Mouse (Mus musculus): ENCODE data around the gene Atrn.

The Atrn gene

DNA sequence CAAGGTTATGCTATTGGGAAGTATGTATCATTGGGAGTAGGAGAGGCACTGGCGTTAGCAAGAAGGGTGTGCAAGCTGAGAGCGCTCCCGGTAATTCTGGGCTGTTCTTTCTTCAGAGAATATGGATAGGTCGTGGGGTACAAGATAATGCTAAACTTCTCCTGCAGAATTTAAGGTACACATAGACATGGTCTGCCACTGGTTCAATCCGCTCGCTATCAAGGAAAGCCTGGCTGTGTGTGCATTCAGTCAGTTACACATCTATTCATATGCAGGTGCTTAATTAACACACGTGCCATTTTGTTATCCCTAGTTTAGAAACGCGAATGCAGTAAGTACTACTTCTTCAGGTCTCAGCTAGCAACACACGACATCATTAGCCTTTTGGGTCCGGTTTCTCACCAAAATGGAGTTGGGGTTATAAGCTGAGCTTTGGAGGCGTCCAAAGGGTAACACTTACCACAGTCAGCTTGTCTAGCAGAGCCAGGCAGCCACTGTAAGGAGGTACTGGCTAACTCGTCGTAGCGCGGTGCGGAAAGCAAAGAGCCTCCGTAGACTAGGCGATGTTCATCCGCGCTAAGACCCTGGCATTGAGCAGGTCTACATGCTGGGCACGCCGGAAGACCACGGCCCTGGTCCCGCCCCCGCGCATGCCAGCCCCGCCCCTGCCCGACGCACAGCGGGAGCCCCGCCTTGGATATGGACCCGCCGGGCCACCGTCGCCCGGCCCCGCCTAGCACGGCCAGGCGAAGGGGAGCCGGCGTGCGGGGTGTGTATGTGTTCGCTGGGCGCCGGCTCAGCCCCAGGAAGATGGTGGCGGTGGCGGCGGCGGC lies at the start of gene Atrn, which contains the start of gene 4930402H24Rik:
Gene Atrn (plus strand): TSS at position 745 of the 833 bp plus-strand sequence.
Gene 4930402H24Rik (minus strand): TSS at position 656 of the 833 bp plus-strand sequence.
- DNase-seq (ENCODE audit: low read depth) = peak; percentile 94

DNA sequence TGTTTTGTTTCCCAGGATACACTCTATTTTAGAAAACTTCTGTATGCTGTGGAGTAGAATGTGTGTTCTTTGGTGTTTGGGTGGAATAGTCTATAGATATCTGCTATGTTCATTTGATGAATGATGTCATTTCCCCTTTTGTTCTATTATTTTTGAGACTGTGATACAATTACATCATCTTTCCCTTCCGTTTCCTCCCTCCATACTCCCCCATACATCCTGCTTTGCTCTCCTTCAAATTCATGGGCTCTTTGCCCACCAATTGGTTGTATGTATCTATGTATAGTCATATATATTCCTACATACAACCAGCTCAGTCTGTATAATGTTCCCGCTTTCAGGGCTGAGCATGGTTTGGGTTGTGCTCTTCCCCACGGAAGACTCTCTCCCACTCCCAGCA lies 44.2 kb upstream of the Atrn start:
- no peak for DNase-seq (ENCODE audit: low read depth)

- DNase-seq (ENCODE audit: low read depth) = no peak
Measured at GRCm38 (mm10) chr2:130870916-130871315, 35.4 kb upstream of the Atrn start.

- DNase-seq (ENCODE audit: low read depth) = no peak
Measured at GRCm38 (mm10) chr2:130877376-130877775, 28.9 kb upstream of the Atrn start.

DNA sequence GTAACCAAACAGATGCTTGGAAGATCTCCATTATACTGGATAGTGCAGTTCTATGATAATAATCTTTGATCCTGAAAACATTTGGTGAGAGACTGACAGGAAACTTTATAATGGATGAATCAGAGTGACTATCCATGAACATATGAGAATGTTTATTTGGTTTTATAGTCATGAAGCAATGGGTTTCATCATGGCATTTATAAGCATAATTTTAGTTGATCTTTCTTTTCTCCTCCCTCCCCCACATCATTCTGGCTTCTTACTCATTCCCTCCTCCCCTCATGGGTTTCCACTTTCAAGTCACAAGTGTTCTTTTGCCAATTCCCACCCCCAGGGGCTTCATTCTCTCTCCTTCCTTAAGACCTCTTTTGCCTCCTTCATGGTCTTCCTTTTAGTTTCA lies 19.3 kb upstream of the Atrn start:
- peak; percentile 75 for DNase-seq (ENCODE audit: low read depth)

GRCm38 (mm10) chr2:130887456-130887855 lies 18.8 kb upstream of the Atrn start:
- DNase-seq (ENCODE audit: low read depth) = no peak

- no peak for DNase-seq (ENCODE audit: low read depth)
Measured at GRCm38 (mm10) chr2:130896944-130897343, 9.4 kb upstream of the Atrn start.

GRCm38 (mm10) chr2:130897856-130898255 lies 8.4 kb upstream of the Atrn start:
- DNase-seq (ENCODE audit: low read depth) = no peak

DNA sequence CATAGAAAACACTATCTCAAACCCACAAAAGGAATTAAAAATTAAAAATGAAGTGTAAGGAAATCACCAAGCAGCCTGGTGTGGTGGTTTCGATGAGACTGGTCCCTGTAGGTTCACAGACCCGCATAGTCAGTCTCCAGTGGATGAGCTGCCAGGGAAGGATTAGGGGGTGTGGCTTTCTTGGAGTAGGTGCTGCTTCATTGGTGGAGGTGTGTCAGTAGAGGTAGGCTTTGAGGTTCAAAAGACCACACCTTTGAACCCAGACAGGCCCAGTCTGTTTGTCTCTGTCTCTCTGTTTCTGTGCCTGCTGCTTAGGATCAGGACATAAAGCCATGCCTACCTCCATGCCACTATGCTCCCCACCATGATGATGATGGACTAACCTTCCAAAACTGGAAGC lies 7.5 kb upstream of the Atrn start:
- no peak for DNase-seq (ENCODE audit: low read depth)

DNA sequence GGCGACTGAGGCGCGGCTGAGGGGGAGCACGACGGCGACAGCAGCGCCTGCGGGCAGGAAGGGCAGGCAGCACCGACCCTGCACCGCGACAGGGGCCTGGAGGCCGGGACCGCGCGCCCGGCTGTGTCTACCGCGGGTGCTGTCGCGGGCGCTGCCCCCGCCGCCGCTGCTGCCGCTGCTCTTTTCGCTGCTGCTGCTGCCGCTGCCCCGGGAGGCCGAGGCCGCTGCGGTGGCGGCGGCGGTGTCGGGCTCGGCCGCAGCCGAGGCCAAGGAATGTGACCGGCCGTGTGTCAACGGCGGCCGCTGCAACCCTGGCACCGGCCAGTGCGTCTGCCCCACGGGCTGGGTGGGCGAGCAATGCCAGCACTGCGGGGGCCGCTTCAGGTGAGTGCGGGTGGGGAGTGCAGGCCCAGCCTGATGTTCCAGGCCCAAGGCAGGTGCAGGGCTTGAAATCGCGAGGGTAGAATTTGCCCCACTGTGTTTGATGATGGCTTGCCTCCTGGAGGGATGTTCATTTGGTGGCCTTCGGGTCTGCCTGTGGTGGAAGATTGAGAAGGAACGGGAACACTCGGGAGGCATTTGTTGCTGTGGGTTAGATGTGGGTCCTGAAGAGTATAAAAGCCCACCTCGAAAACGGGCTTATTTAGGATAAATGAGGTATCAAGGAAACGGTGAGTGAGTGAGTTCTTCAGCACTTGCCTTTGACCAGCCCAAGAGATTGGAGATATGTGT lies 455 bp downstream of the Atrn start:
- peak; percentile 35 for DNase-seq (ENCODE audit: low read depth)

DNA sequence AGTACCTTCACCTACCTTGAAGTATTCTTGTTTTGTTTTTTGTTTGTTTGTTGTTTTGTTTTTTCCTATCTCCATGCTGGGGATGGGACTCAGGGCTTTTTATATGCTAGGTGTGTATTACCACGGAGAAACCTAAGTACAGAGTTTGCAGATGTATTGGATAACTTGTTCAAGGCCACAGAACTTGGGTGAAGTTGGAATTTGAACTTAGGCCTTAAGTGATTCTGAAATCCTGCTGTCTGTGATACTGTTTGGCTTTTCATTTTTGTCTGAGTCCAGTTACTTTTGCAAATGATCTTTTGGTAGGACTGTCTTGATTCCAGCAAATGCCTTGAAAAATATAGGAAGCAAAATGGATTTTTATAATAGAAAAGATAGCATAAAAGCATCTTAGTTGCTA lies 5.4 kb downstream of the Atrn start:
- DNase-seq (ENCODE audit: low read depth) = no peak

GRCm38 (mm10) chr2:130914873-130915272 lies 8.6 kb downstream of the Atrn start:
- no peak for DNase-seq (ENCODE audit: low read depth)

DNA sequence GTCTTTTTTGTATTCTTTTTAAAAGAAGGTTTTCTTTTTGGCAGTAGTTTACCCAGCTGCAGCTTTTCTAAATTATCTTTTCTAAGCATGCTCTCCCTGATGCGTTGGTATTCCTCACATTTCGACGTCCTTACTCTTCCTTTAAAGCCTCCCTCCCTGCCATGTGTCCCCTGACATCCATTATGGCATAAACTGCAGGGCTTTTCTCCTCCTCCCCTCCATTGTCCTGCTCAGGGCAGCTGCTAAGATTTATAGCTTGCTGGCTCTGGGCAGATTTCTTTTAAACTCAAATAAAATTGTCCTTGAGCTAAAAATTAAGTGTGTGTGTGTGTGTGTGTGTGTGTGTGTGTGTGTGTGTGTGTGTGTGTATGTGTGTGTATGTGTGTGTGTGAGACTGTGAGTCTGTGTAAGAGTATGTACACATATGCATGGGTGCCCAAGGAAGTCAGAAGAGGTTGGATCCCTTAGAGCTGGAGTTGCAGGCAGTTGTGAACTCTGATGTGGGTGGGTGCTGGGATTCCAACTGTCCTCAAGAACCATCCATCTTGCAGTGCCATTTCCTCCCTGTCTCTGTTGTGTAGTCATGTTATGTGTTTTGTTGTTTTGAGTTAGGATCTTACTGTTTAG lies 10.3 kb downstream of the Atrn start:
- DNase-seq (ENCODE audit: low read depth) = peak; percentile 31

- DNase-seq (ENCODE audit: low read depth) = no peak
Measured at GRCm38 (mm10) chr2:130917686-130918085, 11.4 kb downstream of the Atrn start.

DNA sequence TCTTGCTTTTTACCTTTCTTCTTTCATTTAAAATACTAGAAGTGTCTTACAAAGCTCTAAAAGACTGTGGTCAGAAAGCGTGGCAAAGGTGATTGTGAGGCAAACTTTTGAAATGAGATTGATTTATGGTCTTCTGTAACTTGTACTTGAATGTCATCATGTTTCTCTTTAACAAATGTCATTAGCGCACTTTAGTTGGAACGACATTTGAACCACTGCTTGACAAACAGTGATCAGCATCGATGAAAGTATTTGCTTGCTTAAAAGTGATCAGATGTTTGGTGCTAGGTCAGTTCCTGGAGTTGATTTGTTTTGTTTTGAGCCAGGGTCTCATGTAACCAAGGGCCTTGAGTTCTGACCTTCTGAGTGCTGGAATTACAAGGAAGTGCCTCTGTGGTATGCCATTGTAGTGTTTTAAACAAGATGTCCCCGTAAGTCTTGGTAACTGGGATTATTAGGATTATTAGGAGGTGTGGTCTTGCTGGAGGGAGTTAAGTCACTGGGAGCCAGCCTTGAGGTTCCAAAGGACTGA lies 12.8 kb downstream of the Atrn start:
- DNase-seq (ENCODE audit: low read depth) = no peak

DNA sequence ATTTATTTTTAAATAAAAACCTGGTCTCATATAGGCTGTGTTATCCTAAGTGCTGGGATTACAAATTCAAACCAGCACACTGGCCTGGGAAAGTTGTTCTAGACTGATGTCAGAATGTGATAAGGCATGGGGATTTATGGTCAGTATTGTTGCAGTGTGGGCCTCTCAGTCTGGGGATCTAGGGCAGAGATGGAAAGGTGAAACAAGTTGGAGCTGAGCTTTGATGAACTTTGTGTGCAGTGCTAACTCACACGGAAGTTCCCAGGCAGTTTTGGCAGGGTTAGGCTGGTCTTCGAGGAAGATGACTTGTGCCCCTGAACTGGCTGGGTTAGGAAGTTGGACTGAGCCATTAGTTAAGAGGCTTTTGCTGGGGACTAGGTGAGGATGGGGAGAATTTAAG lies 18.7 kb downstream of the Atrn start:
- DNase-seq (ENCODE audit: low read depth) = no peak

GRCm38 (mm10) chr2:130928031-130928430 lies 21.7 kb downstream of the Atrn start:
- no peak for DNase-seq (ENCODE audit: low read depth)

DNA sequence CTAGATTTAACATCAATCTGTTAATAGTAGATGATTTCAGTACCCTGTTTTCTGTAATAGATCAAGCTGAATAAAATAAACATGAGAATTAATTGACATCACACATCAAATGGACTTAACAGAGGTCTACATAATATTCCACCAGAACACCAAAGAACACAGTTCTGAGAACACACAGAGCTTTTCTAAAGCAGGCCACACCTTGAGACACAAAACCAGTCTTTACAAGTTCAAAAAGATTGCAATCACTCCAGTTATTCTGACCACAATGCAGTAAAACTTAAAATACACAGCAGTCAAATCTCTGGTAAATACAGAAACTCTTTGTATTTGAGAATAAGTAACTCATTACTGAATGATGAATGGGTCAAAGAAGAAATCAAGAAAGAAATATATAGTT lies 22.2 kb downstream of the Atrn start:
- DNase-seq (ENCODE audit: low read depth) = no peak

DNA sequence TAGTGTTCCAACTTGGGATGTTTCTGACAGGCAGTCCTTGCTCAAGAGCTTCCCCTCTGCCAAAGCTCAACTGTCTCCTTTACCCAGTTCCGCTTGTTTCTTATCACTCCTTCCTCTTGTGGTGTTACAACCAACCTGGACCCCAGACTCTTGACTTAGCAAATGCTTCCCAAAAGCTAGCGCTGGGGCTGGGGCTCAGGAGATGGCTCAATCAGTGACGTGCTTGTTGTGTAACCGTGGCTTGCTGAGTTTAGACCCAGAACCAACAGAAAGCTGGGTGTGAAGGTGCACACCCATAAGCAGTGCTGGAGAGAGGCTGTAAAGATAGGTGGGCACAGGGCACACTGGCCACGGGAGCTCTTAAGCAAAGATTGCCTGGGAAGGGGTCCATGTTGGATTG lies 23.7 kb downstream of the Atrn start:
- DNase-seq (ENCODE audit: low read depth) = no peak

DNA sequence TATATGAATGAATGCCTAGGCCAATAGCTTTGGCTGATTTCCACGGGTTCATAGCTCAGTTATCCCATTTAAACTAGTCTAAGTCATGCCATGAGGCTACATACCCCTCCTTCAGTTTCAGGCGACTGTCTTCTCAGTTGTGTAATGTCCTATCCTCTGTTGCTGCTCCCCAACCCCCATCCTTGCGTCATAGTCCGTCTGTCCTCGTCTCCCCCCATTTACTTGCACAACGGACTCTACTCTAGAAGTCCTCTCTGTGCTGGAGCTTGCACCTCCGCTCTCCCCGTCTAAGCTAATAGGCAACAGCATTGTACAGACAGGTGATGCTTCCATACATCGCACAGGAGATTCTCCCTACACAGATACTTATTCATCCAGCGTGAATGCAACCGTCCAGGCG lies 26.6 kb downstream of the Atrn start:
- DNase-seq (ENCODE audit: low read depth) = peak; percentile 28

DNA sequence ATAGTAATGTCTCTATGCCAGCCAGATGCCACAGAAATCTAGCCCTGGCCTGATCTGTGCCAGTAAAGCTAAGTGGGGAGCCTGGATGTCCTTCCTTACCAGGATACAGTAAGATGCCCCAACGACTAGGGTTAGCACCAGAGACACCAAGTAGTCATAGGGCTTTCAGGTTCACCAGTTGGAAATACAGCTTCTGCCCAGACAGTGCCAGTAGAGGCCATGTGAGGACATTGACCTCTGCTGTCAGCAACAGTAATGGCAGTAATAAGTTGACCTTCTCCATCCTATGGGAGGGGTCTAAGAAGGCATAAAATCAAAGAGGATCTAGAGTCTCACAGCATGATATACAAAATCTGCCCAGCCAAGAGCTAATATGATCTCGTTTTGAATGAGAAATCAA lies 43.5 kb downstream of the Atrn start:
- DNase-seq (ENCODE audit: low read depth) = no peak

- DNase-seq (ENCODE audit: low read depth) = peak; percentile 92
Measured at GRCm38 (mm10) chr2:130950548-130950947, 44.3 kb downstream of the Atrn start.

- DNase-seq (ENCODE audit: low read depth) = no peak
Measured at GRCm38 (mm10) chr2:130958906-130959305, 52.6 kb downstream of the Atrn start.

Data from NIH3T3 (cell line).